Mouse (Mus musculus): ENCODE results near the gene Rhbdl1. TPM values are rescaled to one million over a fixed set of nuclear protein-coding genes. Genes with fewer than 3 reads are reported as not detected.

Gene Rhbdl1
- 1.6 and 2.4 TPM in 2 replicates for polyA plus RNA-seq (2015; fragmentation: Nextera tagmentation; extraction: Ambion mirVana)

GRCm38 (mm10) chr17:25837076-25837410, at the start of gene Rhbdl1:
Gene Rhbdl1, minus strand, starts transcription at chr17:25837295.
- H3K27me3 ChIP-seq (replicated peaks), result no peaks in the 10 kb centered on the region
- 2% methylated on average over 26 of the region's 29 CpGs for WGBS
- peak within 1 kb of the TSS; percentile 39 for H3K4me3 ChIP-seq (replicated peaks)
- no peaks in the 10 kb centered on the region for H3K9me3 ChIP-seq
- H3K4me1 ChIP-seq, result peaks cover 45% of the 10 kb centered on the region
- H3K36me3 ChIP-seq, result peaks cover 32% of the 10 kb centered on the region
- peak within 1 kb of the TSS; percentile 81 for H3K4me2 ChIP-seq
- peak within 1 kb of the TSS; percentile 48 for H3K27ac ChIP-seq
- 0 out of 2 replicates have a peak, but pooled peaks have one; percentile 1 for ATAC-seq (ENCODE audit: insufficient read depth, low FRiP score, low read depth)
- H3K9ac ChIP-seq, result peak within 1 kb of the TSS; percentile 54

GRCm38 (mm10) chr17:25886806-25887205, 49.7 kb upstream of the Rhbdl1 start:
- ATAC-seq (ENCODE audit: insufficient read depth, low FRiP score, low read depth), result no peak

DNA sequence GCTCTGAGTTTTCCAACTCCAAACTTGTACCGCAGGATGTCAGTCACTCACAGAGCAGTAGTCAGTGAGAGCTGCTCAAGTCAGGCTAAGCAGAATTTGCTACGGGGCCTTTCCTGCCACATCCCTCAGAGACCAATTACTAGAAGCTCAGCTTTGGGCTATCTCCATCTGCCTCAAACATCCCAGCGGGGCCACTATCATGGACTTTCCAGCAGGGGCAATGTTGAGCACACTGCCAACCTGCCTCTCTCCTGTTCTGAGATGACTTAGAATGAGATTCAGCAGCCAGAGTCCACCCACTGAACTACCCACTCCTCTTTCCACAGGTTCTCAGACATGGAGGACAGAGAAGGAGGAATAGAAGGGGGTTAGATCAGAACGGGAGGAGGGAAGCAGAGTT, 48.5 kb upstream of the Rhbdl1 start:
- Histone ChIP-seq H3K9me3 (no peaks in the 10 kb centered on the region), H3K4me3 (replicated peaks) (no peak overlapping the region), H3K4me1 (0 out of 2 replicates have a peak, but pooled peaks cover 8% of the 10 kb centered on the region), H3K36me3 (peaks cover 32% of the 10 kb centered on the region), H3K27me3 (replicated peaks) (no peaks in the 10 kb centered on the region), H3K27ac (no peak overlapping the region), H3K9ac (no peak overlapping the region), H3K4me2 (no peak overlapping the region)
- WGBS, result 62% methylated on average over 4 of the region's 4 CpGs
- ATAC-seq (ENCODE audit: insufficient read depth, low FRiP score, low read depth), result no peak

More at GRCm38 (mm10) chr17:25886806-25887205, 49.7 kb upstream of the Rhbdl1 start:
- Histone ChIP-seq H3K9ac (no peak overlapping the region), H3K4me2 (no peak overlapping the region), H3K9me3 (no peaks in the 10 kb centered on the region), H3K27me3 (replicated peaks) (no peaks in the 10 kb centered on the region), H3K27ac (no peak overlapping the region), H3K36me3 (peaks cover 32% of the 10 kb centered on the region), H3K4me3 (replicated peaks) (no peak overlapping the region), H3K4me1 (no peaks in the 10 kb centered on the region)

DNA sequence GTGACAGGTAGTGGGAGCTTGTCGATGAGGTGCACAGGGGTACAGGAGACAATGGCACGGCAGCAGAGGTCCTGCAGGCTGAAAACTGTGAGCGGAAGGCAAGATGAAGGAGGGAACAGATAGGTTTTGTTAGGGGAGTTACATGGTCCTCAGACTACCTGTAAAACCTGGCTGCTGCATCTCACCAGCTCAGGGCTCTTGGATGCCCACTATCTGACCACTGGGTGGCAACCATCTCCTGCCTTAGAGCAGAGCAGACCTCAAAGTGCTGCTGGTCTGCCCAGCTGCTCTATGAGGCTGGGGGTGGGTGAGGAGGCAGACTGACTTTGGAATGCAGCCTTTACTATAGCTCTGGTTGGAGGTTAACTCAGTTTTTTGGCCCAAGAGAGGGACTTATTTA, 46.7 kb upstream of the Rhbdl1 start:
- Histone ChIP-seq H3K9me3 (no peaks in the 10 kb centered on the region), H3K4me2 (no peak overlapping the region), H3K27ac (no peak overlapping the region), H3K36me3 (peaks cover 22% of the 10 kb centered on the region), H3K4me1 (peaks cover 16% of the 10 kb centered on the region; the same call in 1 of the 2 replicates), H3K4me3 (replicated peaks) (no peak overlapping the region), H3K27me3 (replicated peaks) (no peaks in the 10 kb centered on the region), H3K9ac (no peak overlapping the region)
- no peak for ATAC-seq (ENCODE audit: insufficient read depth, low FRiP score, low read depth)
- 88% methylated on average over 3 of the region's 3 CpGs for WGBS

- WGBS, result 88% methylated on average over 8 of the region's 8 CpGs
- no peak for ATAC-seq (ENCODE audit: insufficient read depth, low FRiP score, low read depth)
- Histone ChIP-seq H3K4me2 (no peak overlapping the region), H3K27me3 (replicated peaks) (no peaks in the 10 kb centered on the region), H3K27ac (no peak overlapping the region), H3K36me3 (peaks cover 22% of the 10 kb centered on the region), H3K4me3 (replicated peaks) (no peak overlapping the region), H3K9me3 (no peaks in the 10 kb centered on the region), H3K4me1 (peaks cover 16% of the 10 kb centered on the region; the same call in 1 of the 2 replicates), H3K9ac (no peak overlapping the region)
These were observed 46.2 kb upstream of the Rhbdl1 start for GRCm38 (mm10) chr17:25883268-25883667.

DNA sequence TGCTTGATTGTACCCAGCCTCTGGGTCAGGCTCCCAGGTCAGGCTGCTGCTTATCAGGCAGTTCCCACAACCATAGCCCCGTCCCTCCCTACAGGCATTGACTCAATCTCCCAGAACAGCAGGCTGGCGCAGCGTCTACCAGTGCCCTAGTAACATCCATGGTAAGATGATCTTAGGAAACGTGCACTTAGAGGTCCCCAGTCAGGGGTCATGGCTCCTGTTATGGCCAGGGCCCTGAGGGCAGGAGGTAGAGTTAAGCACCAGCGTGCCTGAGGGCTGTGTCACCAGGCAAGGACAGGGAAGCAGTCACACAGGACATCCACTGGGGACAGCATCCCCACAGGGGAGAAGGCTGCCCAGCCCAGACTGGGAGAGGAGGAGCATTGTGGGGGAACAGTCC, 45.2 kb upstream of the Rhbdl1 start:
- WGBS, result 30% methylated on average over 5 of the region's 5 CpGs
- no peaks in the 10 kb centered on the region for H3K27me3 ChIP-seq (replicated peaks)
- no peak overlapping the region for H3K27ac ChIP-seq
- peaks cover 17% of the 10 kb centered on the region for H3K36me3 ChIP-seq
- no peak overlapping the region for H3K4me2 ChIP-seq
- H3K4me1 ChIP-seq, result peaks cover 16% of the 10 kb centered on the region; the same call in 1 of the 2 replicates
- no peak overlapping the region for H3K4me3 ChIP-seq (replicated peaks)
- no peaks in the 10 kb centered on the region for H3K9me3 ChIP-seq
- no peak for ATAC-seq (ENCODE audit: insufficient read depth, low FRiP score, low read depth)
- no peak overlapping the region for H3K9ac ChIP-seq

- Histone ChIP-seq H3K9ac (no peak overlapping the region), H3K36me3 (peaks cover 17% of the 10 kb centered on the region), H3K27me3 (replicated peaks) (no peaks in the 10 kb centered on the region), H3K27ac (no peak overlapping the region), H3K4me3 (replicated peaks) (no peak overlapping the region), H3K4me1 (peaks cover 21% of the 10 kb centered on the region), H3K4me2 (no peak overlapping the region), H3K9me3 (no peaks in the 10 kb centered on the region)
- WGBS, result 45% methylated on average over 4 of the region's 4 CpGs
- ATAC-seq (ENCODE audit: insufficient read depth, low FRiP score, low read depth), result no peak
These were observed 44.6 kb upstream of the Rhbdl1 start for GRCm38 (mm10) chr17:25881691-25882090.

DNA sequence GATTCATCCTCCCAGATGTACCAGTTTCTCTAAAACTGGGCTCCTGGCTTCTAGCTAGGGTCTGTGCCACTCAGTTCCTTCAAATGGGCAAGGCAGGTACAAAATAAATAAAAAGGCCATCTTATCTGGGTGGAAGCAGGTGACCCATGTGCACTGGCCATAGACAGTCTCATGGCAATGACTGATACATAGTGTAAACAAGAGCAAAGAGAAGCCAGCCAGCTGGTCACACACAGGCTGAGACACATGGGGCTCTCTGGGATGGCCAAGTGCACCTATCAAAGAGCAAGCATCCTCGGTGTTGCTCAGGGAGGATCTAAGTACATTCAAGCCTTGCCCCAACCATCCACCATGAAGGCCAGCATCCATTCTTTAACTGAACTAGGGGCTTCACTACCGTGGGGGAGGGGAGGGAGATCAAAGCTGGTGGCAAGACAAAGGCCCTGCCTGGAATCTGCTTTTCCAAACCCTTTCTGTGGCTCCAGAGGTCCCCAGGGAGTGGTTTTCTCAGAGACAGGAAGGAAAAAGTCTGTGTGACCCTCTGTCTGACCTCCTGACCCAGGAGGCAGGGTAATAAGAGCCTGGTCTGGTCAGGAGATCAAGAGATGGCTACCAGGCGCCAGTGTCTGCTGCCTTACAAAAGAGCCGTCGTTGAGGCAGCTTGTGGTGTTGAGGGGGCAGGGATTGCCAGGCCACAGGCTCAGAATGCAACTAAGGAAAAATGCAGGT, 44.0 kb upstream of the Rhbdl1 start:
- H3K27me3 ChIP-seq (replicated peaks), result no peaks in the 10 kb centered on the region
- peaks cover 27% of the 10 kb centered on the region for H3K4me1 ChIP-seq
- H3K36me3 ChIP-seq, result peaks cover 17% of the 10 kb centered on the region
- H3K4me2 ChIP-seq, result no peak overlapping the region
- no peaks in the 10 kb centered on the region for H3K9me3 ChIP-seq
- ATAC-seq (ENCODE audit: insufficient read depth, low FRiP score, low read depth), result peak; percentile 47
- H3K9ac ChIP-seq, result no peak overlapping the region
- whole genome bisulfite sequencing, result 19% methylated on average over 5 of the region's 5 CpGs
- no peak overlapping the region for H3K27ac ChIP-seq
- no peak overlapping the region for H3K4me3 ChIP-seq (replicated peaks)

DNA sequence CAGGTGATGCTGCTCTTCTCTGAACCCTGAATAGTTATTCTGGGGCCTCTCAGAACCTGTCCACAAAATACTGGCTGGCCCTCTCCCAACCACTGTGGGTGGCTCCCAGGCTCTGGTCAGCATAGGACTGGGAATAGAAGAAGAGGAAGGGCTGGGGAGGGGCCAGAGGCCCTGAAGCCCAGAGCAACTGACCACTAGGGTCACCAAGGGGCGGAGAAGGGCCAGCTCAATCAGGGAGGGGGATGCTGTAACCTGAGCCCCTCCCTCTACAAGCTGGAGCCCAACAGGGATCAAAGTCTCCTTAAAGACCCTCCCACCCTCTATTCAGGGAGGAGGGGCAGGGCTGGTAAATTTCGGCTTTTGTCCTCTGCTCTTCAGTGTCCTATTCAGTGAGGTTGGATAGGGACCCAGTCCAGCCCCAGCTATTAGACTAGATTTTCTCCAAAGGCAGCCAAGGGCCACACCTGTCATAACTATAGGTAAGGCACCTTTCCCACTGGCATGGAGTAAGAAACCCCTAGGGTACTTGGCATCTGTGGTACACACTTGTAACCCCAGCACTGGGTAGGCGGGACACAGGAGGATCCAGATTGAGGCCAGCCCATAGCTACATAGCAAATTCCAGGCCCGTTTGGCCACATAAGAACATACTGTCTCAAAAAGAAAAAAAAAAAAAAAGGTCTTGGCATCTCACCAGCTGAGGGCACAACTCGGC, 43.3 kb upstream of the Rhbdl1 start, which contains the start of gene Wfikkn1:
TSS of gene Wfikkn1 (minus strand) at position 663 of the 715 bp plus-strand sequence.
- H3K36me3 ChIP-seq, result peaks cover 17% of the 10 kb centered on the region
- no peak within 1 kb of the TSS for H3K9ac ChIP-seq
- H3K4me1 ChIP-seq, result peaks cover 31% of the 10 kb centered on the region
- WGBS, result 40% methylated on average over 5 of the region's 5 CpGs
- H3K4me2 ChIP-seq, result no peak within 1 kb of the TSS
- no peaks in the 10 kb centered on the region for H3K27me3 ChIP-seq (replicated peaks)
- H3K4me3 ChIP-seq (replicated peaks), result no peak within 1 kb of the TSS
- H3K9me3 ChIP-seq, result no peaks in the 10 kb centered on the region
- H3K27ac ChIP-seq, result no peak within 1 kb of the TSS
- ATAC-seq (ENCODE audit: insufficient read depth, low FRiP score, low read depth), result no peak

DNA sequence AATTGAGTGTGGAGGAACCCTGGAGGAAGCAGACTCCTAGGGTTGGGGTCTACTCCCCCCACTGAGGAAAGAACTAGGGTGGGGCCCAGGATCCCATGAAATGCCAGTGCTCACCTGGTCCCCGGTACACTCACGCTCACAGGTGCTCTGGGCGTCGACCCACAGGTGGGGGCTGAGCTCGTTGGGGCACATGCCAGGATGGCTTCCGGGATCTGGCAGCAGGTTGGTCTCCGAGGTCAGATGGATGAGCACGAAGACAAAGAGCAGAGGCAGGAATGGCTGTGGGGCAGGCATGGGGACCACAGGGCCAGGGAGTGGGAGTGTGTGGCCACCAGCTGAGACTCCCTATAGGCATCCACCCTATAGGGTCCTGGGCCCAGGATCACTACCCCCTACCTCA, 42.7 kb upstream of the Rhbdl1 start:
- Histone ChIP-seq H3K27ac (no peak overlapping the region), H3K27me3 (replicated peaks) (no peaks in the 10 kb centered on the region), H3K9ac (no peak overlapping the region), H3K9me3 (no peaks in the 10 kb centered on the region), H3K4me3 (replicated peaks) (no peak overlapping the region), H3K4me1 (peaks cover 31% of the 10 kb centered on the region), H3K4me2 (no peak overlapping the region), H3K36me3 (peaks cover 17% of the 10 kb centered on the region)
- WGBS, result 75% methylated on average over 8 of the region's 8 CpGs
- ATAC-seq (ENCODE audit: insufficient read depth, low FRiP score, low read depth), result no peak

DNA sequence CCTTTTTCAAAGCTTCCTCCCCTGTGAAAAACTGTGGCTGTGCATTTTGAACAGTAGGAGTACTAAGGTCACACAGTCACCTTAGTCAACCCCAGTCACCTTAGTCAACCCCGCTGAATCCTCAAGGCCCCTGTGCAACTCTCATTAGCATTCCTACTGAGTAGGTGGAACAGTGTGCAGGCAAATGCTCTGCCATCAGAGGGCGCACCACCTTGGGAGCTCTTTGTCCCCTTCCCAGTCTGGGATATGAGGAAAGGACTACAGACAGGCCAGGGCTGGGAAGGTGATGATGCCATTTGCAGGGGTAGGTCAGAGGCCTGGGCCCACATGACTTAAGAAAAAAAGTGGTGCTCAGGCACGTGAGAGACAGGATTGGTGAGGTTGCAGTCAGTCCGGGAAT, 42.2 kb upstream of the Rhbdl1 start:
- Histone ChIP-seq H3K4me1 (peaks cover 32% of the 10 kb centered on the region), H3K27me3 (replicated peaks) (no peaks in the 10 kb centered on the region), H3K36me3 (peaks cover 13% of the 10 kb centered on the region), H3K4me2 (no peak overlapping the region), H3K4me3 (replicated peaks) (no peak overlapping the region), H3K27ac (no peak overlapping the region), H3K9ac (no peak overlapping the region), H3K9me3 (no peaks in the 10 kb centered on the region)
- 53% methylated on average over 4 of the region's 4 CpGs for WGBS
- ATAC-seq (ENCODE audit: insufficient read depth, low FRiP score, low read depth), result no peak

GRCm38 (mm10) chr17:25878611-25879180, 41.6 kb upstream of the Rhbdl1 start:
- Histone ChIP-seq H3K9me3 (no peaks in the 10 kb centered on the region), H3K27ac (no peak overlapping the region), H3K9ac (no peak overlapping the region), H3K4me1 (peaks cover 36% of the 10 kb centered on the region), H3K4me3 (replicated peaks) (no peak overlapping the region), H3K27me3 (replicated peaks) (no peaks in the 10 kb centered on the region), H3K4me2 (no peak overlapping the region), H3K36me3 (peaks cover 7% of the 10 kb centered on the region)
- no peak for ATAC-seq (ENCODE audit: insufficient read depth, low FRiP score, low read depth)
- WGBS, result 92% methylated on average over 19 of the region's 19 CpGs
